Mouse (Mus musculus): ENCODE measurements at regions not wholly inside any gene's neighbourhood (a gene's known extent, or its start where the extent isn't known, plus 50 kb on each side); places are given as distances from the start of the nearest gene placed in this dataset.

- no peak for ATAC-seq (replicated peaks; ENCODE audit: low FRiP score, poor library complexity, severe bottlenecking)
These were observed 122.3 kb downstream of the Gadd45g start for GRCm38 (mm10) chr13:51968796-51969195.

GRCm38 (mm10) chr13:51970051-51970450 lies 123.6 kb downstream of the Gadd45g start:
- ATAC-seq (replicated peaks; ENCODE audit: low FRiP score, poor library complexity, severe bottlenecking): peak; percentile 60

GRCm38 (mm10) chr13:51972656-51973310 lies 126.3 kb downstream of the Gadd45g start:
- no peak for ATAC-seq (replicated peaks; ENCODE audit: low FRiP score, poor library complexity, severe bottlenecking)

- ATAC-seq (replicated peaks; ENCODE audit: low FRiP score, poor library complexity, severe bottlenecking): no peak
These were observed 127.0 kb downstream of the Gadd45g start for GRCm38 (mm10) chr13:51973461-51973860.

- ATAC-seq (replicated peaks; ENCODE audit: low FRiP score, poor library complexity, severe bottlenecking): no peak
These were observed 127.6 kb downstream of the Gadd45g start for GRCm38 (mm10) chr13:51974101-51974500.

GRCm38 (mm10) chr13:51975330-51975729 lies 128.9 kb downstream of the Gadd45g start:
- no peak for ATAC-seq (replicated peaks; ENCODE audit: low FRiP score, poor library complexity, severe bottlenecking)

- ATAC-seq (replicated peaks; ENCODE audit: low FRiP score, poor library complexity, severe bottlenecking): peak; percentile 73
These were observed 129.5 kb downstream of the Gadd45g start for GRCm38 (mm10) chr13:51975801-51976601.

GRCm38 (mm10) chr13:51976620-51977214 lies 130.2 kb downstream of the Gadd45g start:
- no peak for ATAC-seq (replicated peaks; ENCODE audit: low FRiP score, poor library complexity, severe bottlenecking)

GRCm38 (mm10) chr13:51979301-51979977 lies 133.0 kb downstream of the Gadd45g start:
- ATAC-seq (replicated peaks; ENCODE audit: low FRiP score, poor library complexity, severe bottlenecking): peak; percentile 75

- no peak for ATAC-seq (replicated peaks; ENCODE audit: low FRiP score, poor library complexity, severe bottlenecking)
These were observed 133.9 kb downstream of the Gadd45g start for GRCm38 (mm10) chr13:51980344-51980743.

- no peak for ATAC-seq (replicated peaks; ENCODE audit: low FRiP score, poor library complexity, severe bottlenecking)
These were observed 136.5 kb downstream of the Gadd45g start for GRCm38 (mm10) chr13:51983002-51983401.

- ATAC-seq (replicated peaks; ENCODE audit: low FRiP score, poor library complexity, severe bottlenecking): no peak
These were observed 137.1 kb downstream of the Gadd45g start for GRCm38 (mm10) chr13:51983575-51983974.

- ATAC-seq (replicated peaks; ENCODE audit: low FRiP score, poor library complexity, severe bottlenecking): no peak
These were observed 144.9 kb downstream of the Gadd45g start for GRCm38 (mm10) chr13:51991339-51991738.

- no peak for ATAC-seq (replicated peaks; ENCODE audit: low FRiP score, poor library complexity, severe bottlenecking)
These were observed 146.4 kb downstream of the Gadd45g start for GRCm38 (mm10) chr13:51992878-51993277.

GRCm38 (mm10) chr13:51996163-51996562 lies 149.7 kb downstream of the Gadd45g start:
- ATAC-seq (replicated peaks; ENCODE audit: low FRiP score, poor library complexity, severe bottlenecking): no peak

- ATAC-seq (replicated peaks; ENCODE audit: low FRiP score, poor library complexity, severe bottlenecking): peak; percentile 92
These were observed 152.1 kb downstream of the Gadd45g start for GRCm38 (mm10) chr13:51998542-51998941.

GRCm38 (mm10) chr13:52001811-52002210 lies 155.3 kb downstream of the Gadd45g start:
- no peak for ATAC-seq (replicated peaks; ENCODE audit: low FRiP score, poor library complexity, severe bottlenecking)

- ATAC-seq (replicated peaks; ENCODE audit: low FRiP score, poor library complexity, severe bottlenecking): no peak
These were observed 157.6 kb downstream of the Gadd45g start for GRCm38 (mm10) chr13:52003946-52004539.

- ATAC-seq (replicated peaks; ENCODE audit: low FRiP score, poor library complexity, severe bottlenecking): no peak
These were observed 161.3 kb downstream of the Gadd45g start for GRCm38 (mm10) chr13:52007585-52008395.
